In the genomic region with DNA sequence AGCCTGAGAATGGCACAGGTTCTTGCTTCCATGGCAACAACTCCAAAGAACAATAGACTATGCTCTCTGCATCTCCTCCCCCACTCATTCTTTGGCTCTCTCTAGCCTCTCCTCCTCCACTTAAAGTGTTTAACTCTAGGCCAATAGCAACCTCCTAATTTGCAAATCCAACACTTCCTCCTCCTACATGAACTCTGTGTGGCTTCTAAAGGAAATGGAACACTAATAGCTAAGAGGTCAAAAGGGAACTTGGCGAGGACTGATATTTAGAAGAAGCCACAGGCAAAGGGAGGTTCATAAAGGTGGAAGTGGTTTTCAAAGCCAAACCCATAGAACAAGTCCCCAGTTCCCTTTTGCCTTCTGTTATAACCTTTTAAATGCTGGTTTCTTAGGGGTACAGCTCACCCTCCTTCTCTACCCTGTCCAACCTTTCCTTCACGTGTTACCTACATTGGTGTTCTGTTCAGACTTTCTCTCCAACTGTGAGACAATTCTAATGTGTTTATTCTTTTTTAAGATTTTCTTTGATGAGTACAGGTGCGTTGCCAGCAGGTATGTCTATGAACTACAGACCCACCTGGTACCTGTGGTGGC, we compare ENCODE assay signal across 10 mouse cellular contexts. TPM values are rescaled to one million over a fixed set of nuclear protein-coding genes. Genes with fewer than 3 reads are reported as not detected.
A peak's percentile ranks its signal among the peaks of the same experiment; 100 is the strongest.
DNase-seq lines count a peak whose midpoint lies in the region; ATAC-seq and TF ChIP-seq lines count a peak whose summit lies in the region.
"Had no signal": no experiment of that assay in that cellular context is flagged by ENCODE, and none has a peak within 500 bp of the region (broad histone marks: within the 10 kb centered on the region; RNA-seq: fewer than 3 reads in every experiment).

No protein-coding gene starts in this region.

- no peaks in the 10 kb centered on the region for H3K9me3 ChIP-seq in lung, postnatal 0 days (ENCODE audit: low read length)
- no peaks in the 10 kb centered on the region for H3K9me3 ChIP-seq in forebrain, embryonic 13.5 days (replicated peaks)
- H3K9me3 ChIP-seq in forebrain, embryonic 15.5 days: no peaks in the 10 kb centered on the region

- peak; percentile 11 for DNase-seq in gastrocnemius, adult 18-20 months (ENCODE audit: low spot score)
- DNase-seq in gastrocnemius, postnatal 14 days: no peak
- peak; percentile 99 for DNase-seq in 416B (ENCODE audit: low read depth)
- peak; percentile 87 for DNase-seq in lung, postnatal 0 days (ENCODE audit: low spot score)
- no peak for DNase-seq in adrenal gland, postnatal 4 days (ENCODE audit: low spot score in 2 of 2)
- DNase-seq: kidney, adult 11 months; right cerebral cortex, postnatal 25 days had no signal

- no peak for TF ChIP-seq EP300 in lung, postnatal 0 days (IDR thresholded peaks at IDR 0.05)

- WGBS in bone marrow, adult 2 months: 19% methylated on average over 3 of the region's 3 CpGs
- 64% methylated on average over 3 of the region's 3 CpGs for WGBS in lung, postnatal 0 days
- WGBS in forebrain, embryonic 13.5 days: 78% methylated on average over 3 of the region's 3 CpGs
- 88% methylated on average over 3 of the region's 3 CpGs for WGBS in forebrain, embryonic 15.5 days

- intact Hi-C loops in gastrocnemius, postnatal 14 days (cut with DNase I; ENCODE audit: low total_unique reads): no loop called here

- TF ChIP-seq CTCF in bone marrow, adult 2 months (IDR thresholded peaks at IDR 0.05; ENCODE audit: control insufficient read depth, insufficient read depth, low read length): no peak
- TF ChIP-seq CTCF in lung, postnatal 0 days (IDR thresholded peaks at IDR 0.05): no peak

- ATAC-seq in lung, postnatal 0 days: peak; percentile 47
- ATAC-seq in forebrain, embryonic 13.5 days: no peak
- no peak for ATAC-seq in forebrain, embryonic 15.5 days (replicated peaks)

- no peaks in the 10 kb centered on the region for H3K27me3 ChIP-seq in lung, postnatal 0 days (replicated peaks; ENCODE audit: insufficient read depth, low read length)
- H3K27me3 ChIP-seq in forebrain, embryonic 13.5 days: no peaks in the 10 kb centered on the region
- no peaks in the 10 kb centered on the region for H3K27me3 ChIP-seq in forebrain, embryonic 15.5 days

- no peak overlapping the region for H3K9ac ChIP-seq in lung, postnatal 0 days (replicated peaks; ENCODE audit: low read depth)
- no peak overlapping the region for H3K9ac ChIP-seq in forebrain, embryonic 13.5 days
- no peak overlapping the region for H3K9ac ChIP-seq in forebrain, embryonic 15.5 days (replicated peaks)

- H3K4me2 ChIP-seq in lung, postnatal 0 days (replicated peaks; ENCODE audit: low read depth, low read length): no peak overlapping the region
- H3K4me2 ChIP-seq in forebrain, embryonic 13.5 days: no peak overlapping the region
- no peak overlapping the region for H3K4me2 ChIP-seq in forebrain, embryonic 15.5 days (replicated peaks)

- H3K27ac ChIP-seq in bone marrow, adult 2 months (ENCODE audit: control insufficient read depth, insufficient read depth, low read depth, low read length, poor library complexity): peak overlapping the region; percentile 30; the same call in 1 of the 2 replicates
- no peak overlapping the region for H3K27ac ChIP-seq in lung, postnatal 0 days (ENCODE audit: low read length)
- H3K27ac ChIP-seq in forebrain, embryonic 13.5 days: no peak overlapping the region
- H3K27ac ChIP-seq in forebrain, embryonic 15.5 days (replicated peaks): no peak overlapping the region

- H3K36me3 ChIP-seq in lung, postnatal 0 days (ENCODE audit: insufficient read depth, low read length): no peaks in the 10 kb centered on the region
- H3K36me3 ChIP-seq in forebrain, embryonic 13.5 days (ENCODE audit: poor library complexity, severe bottlenecking): peaks cover 4% of the 10 kb centered on the region; the same call in 1 of the 2 replicates
- peaks cover 5% of the 10 kb centered on the region for H3K36me3 ChIP-seq in forebrain, embryonic 15.5 days

- no peak overlapping the region for H3K4me3 ChIP-seq in bone marrow, adult 2 months (replicated peaks; ENCODE audit: control insufficient read depth, low read depth, low read length)
- no peak overlapping the region for H3K4me3 ChIP-seq in lung, postnatal 0 days (ENCODE audit: low read depth, low read length)
- no peak overlapping the region for H3K4me3 ChIP-seq in forebrain, embryonic 13.5 days
- H3K4me3 ChIP-seq in forebrain, embryonic 15.5 days: no peak overlapping the region

- peaks cover 5% of the 10 kb centered on the region; the same call in 1 of the 2 replicates for H3K4me1 ChIP-seq in bone marrow, adult 2 months (ENCODE audit: control insufficient read depth, insufficient read depth, low read length)
- peaks cover 2% of the 10 kb centered on the region; the same call in 1 of the 2 replicates for H3K4me1 ChIP-seq in lung, postnatal 0 days (ENCODE audit: insufficient read depth, low read depth, low read length)
- peaks cover 16% of the 10 kb centered on the region for H3K4me1 ChIP-seq in forebrain, embryonic 13.5 days
- H3K4me1 ChIP-seq in forebrain, embryonic 15.5 days: peaks cover 15% of the 10 kb centered on the region

- TF ChIP-seq POLR2A in bone marrow, adult 2 months (IDR thresholded peaks at IDR 0.05; ENCODE audit: borderline replicate concordance, control insufficient read depth, low read depth, low read length): no peak

RNA-seq across cellular contexts. Expression of a gene that starts 1.4 kb away (rescaled TPM):
- total RNA-seq in gastrocnemius, adult 18-20 months (2021): 10 to 100 TPM; 20.8 to 29.3 TPM
- total RNA-seq in gastrocnemius, postnatal 14 days (2021): 10 to 100 TPM; 18.5 to 21.3 TPM
- 6.3 and 10.6 TPM in 2 replicates for polyA plus RNA-seq in bone marrow, adult 2 months (2011; ENCODE audit: insufficient read depth, insufficient read length, low replicate concordance, missing spikeins)
- polyA plus RNA-seq in lung, postnatal 0 days (2015; fragmentation: Nextera tagmentation; extraction: Ambion mirVana): 20.9 and 25.6 TPM in 2 replicates
- 10 to 100 TPM; 27.9 to 28.5 TPM for total RNA-seq in adrenal gland, postnatal 4 days (2021)
- 47.5 and 48.1 TPM in 2 replicates for polyA plus RNA-seq in forebrain, embryonic 13.5 days (2015; fragmentation: Nextera tagmentation; extraction: Ambion mirVana)
- polyA plus RNA-seq in forebrain, embryonic 15.5 days (2015; fragmentation: Nextera tagmentation; extraction: Ambion mirVana): 51.4 and 54.7 TPM in 2 replicates

RNA-seq across cellular contexts. Expression of a gene that starts 7.0 kb away (rescaled TPM):
- 1 to 10 TPM; 1.1 to 2.1 TPM for total RNA-seq in gastrocnemius, adult 18-20 months (2021)
- total RNA-seq in gastrocnemius, postnatal 14 days (2021): 1 to 10 TPM; 5.4 to 6.3 TPM
- polyA plus RNA-seq in bone marrow, adult 2 months (2011; ENCODE audit: insufficient read depth, insufficient read length, low replicate concordance, missing spikeins): not detected in 2 replicates
- polyA plus RNA-seq in lung, postnatal 0 days (2015; fragmentation: Nextera tagmentation; extraction: Ambion mirVana): 2.4 and 3.4 TPM in 2 replicates
- 1 to 10 TPM; 2.5 to 3.2 TPM for total RNA-seq in adrenal gland, postnatal 4 days (2021)
- polyA plus RNA-seq in forebrain, embryonic 13.5 days (2015; fragmentation: Nextera tagmentation; extraction: Ambion mirVana): 1.9 and 2.4 TPM in 2 replicates
- polyA plus RNA-seq in forebrain, embryonic 15.5 days (2015; fragmentation: Nextera tagmentation; extraction: Ambion mirVana): 2.9 and 3.7 TPM in 2 replicates

Comparison
In these comparisons a context has a peak if more than half of its experiments do, and no peak if none do; other contexts are left out.
1. DNase-seq: peak in gastrocnemius, adult 18-20 months (single experiment), 416B (single experiment) and lung, postnatal 0 days (single experiment); none in gastrocnemius, postnatal 14 days (single experiment) and adrenal gland, postnatal 4 days (0 of 2).